Mouse (Mus musculus) yolk sac, embryonic 10.5 days (tissue): ENCODE data around the gene Olfr1259.
"Not testable (repeated sequence)": the region's sequence is repeated elsewhere in the genome, so short reads cannot be mapped to it uniquely, and the experiment has no call there.

ENCODE experiments used
- DNase-seq: peaks from one replicate; pipeline ENCODE4 v3.0.0-alpha.2; 2017; ENCODE audit warnings: low spot score

Olfr1259 gene

GRCm38 (mm10) chr2:89948564-89948963 lies at the start of gene Olfr1259:
Gene Olfr1259, minus strand, starts transcription at chr2:89948664.
- DNase-seq: no peak

GRCm38 (mm10) chr2:89990921-89991320 lies 42.5 kb upstream of the Olfr1259 start, which contains the start of gene Olfr1261:
Gene Olfr1261, plus strand, starts transcription at chr2:89991221.
- no peak for DNase-seq

- no peak for DNase-seq
Measured at GRCm38 (mm10) chr2:89977709-89978108, 29.2 kb upstream of the Olfr1259 start.

- DNase-seq: no peak
Measured at GRCm38 (mm10) chr2:89974184-89974583, 25.7 kb upstream of the Olfr1259 start, which contains the start of gene Olfr1260. Gene Olfr1260, plus strand, starts transcription at chr2:89974340.

- no peak for DNase-seq
Measured at GRCm38 (mm10) chr2:89927009-89927408, 21.5 kb downstream of the Olfr1259 start, which contains the start of gene Olfr1258. Gene Olfr1258, plus strand, starts transcription at chr2:89927309.

- DNase-seq: not testable (repeated sequence)
Measured at GRCm38 (mm10) chr2:89912616-89913015, 35.8 kb downstream of the Olfr1259 start.
